Mouse (Mus musculus) myocyte (in vitro differentiated cells): ENCODE measurements around the gene Ttc1.

ENCODE experiments used
- CEBPB ChIP-seq: IDR thresholded peaks from 2 replicates; pipeline ENCODE4 v1.6.1; 2011; ENCODE audit warnings: mild to moderate bottlenecking, moderate library complexity; ENCODE audit not compliant: poor library complexity, insufficient read depth, severe bottlenecking
- E2F4 ChIP-seq: IDR thresholded peaks from one replicate; pipeline ENCODE4 v1.6.1; 2011; ENCODE audit warnings: mild to moderate bottlenecking, control low read depth, moderate library complexity; ENCODE audit not compliant: insufficient read depth
- MAX ChIP-seq: IDR thresholded peaks from one replicate; pipeline ENCODE4 v1.6.1; 2011; ENCODE audit warnings: low read depth, mild to moderate bottlenecking, control low read depth
- MYOG ChIP-seq, 3 experiments: IDR thresholded peaks; one replicate each; pipeline ENCODE4 v1.6.1; 2011; ENCODE audit warnings: control low read depth in 2 of 3, low read depth in 2 of 3, mild to moderate bottlenecking in 2 of 3; ENCODE audit not compliant: insufficient read length in 2 of 3, control insufficient read depth in 1 of 3, insufficient read depth in 1 of 3
- POLR2A ChIP-seq: IDR thresholded peaks from one replicate; pipeline ENCODE4 v1.6.1; 2011; ENCODE audit warnings: low read depth, mild to moderate bottlenecking, control low read depth, moderate library complexity; ENCODE audit not compliant: insufficient read length
- POLR2AphosphoS2 ChIP-seq: IDR thresholded peaks from one replicate; pipeline ENCODE4 v1.6.1; 2011; ENCODE audit warnings: low read depth, control low read depth; ENCODE audit not compliant: insufficient read length
- TCF12 ChIP-seq: IDR thresholded peaks from one replicate; pipeline ENCODE4 v1.6.1; 2011; ENCODE audit warnings: mild to moderate bottlenecking, control low read depth; ENCODE audit not compliant: poor library complexity, insufficient read depth, severe bottlenecking

- TF ChIP-seq POLR2A (no peak), MYOG (IDR thresholded peaks at IDR 0.05; ENCODE audit: control insufficient read depth in 1 of 3, insufficient read depth in 1 of 3, insufficient read length in 2 of 3, low read depth in 2 of 3) (no peak), CEBPB (no peak), POLR2AphosphoS2 (no peak), MAX (no peak), E2F4 (no peak), TCF12 (no peak)
Observed at GRCm38 (mm10) chr11:43682415-43683217, 65.2 kb downstream of the Ttc1 start.
